In the genomic region with DNA sequence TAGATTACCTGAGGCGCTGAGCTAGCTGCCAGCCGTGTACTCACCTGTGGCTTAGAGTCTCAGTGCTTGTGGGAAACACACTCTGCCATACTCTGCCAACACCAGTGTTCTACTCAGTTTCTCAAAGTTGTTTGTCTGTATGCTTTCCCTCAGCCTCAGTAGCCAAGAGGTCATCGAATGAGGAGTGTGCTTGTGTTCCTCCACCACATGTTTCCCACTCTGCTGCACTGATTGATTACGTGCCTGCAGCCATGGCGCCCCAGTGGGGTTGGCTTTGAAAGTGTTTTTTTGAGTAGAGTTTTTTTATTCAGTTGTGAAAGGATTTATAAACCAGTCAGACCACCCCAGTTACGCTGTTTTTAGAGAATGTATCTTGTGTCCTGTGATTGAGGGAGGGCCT, we compare ENCODE assay signal across 19 mouse cellular contexts. TPM values are rescaled to one million over a fixed set of nuclear protein-coding genes. Genes with fewer than 3 reads are reported as not detected.
DNase-seq lines count a peak whose midpoint lies in the region; ATAC-seq and TF ChIP-seq lines count a peak whose summit lies in the region.
"Had no signal": no experiment of that assay in that cellular context is flagged by ENCODE, and none has a peak within 500 bp of the region (broad histone marks: within the 10 kb centered on the region; RNA-seq: fewer than 3 reads in every experiment).

No protein-coding gene starts in this region.

- WGBS in lung, postnatal 0 days, result 71% methylated on average over 6 of the region's 6 CpGs
- WGBS in lung, adult 2 months, result 76% methylated on average over 6 of the region's 6 CpGs

- peaks cover 26% of the 10 kb centered on the region for H3K36me3 ChIP-seq in lung, postnatal 0 days (ENCODE audit: insufficient read depth, low read length)

- no peaks in the 10 kb centered on the region for H3K27me3 ChIP-seq in lung, postnatal 0 days (replicated peaks; ENCODE audit: insufficient read depth, low read length)
- H3K27me3 ChIP-seq: forebrain, embryonic 15.5 days; heart, embryonic 13.5 days; kidney, embryonic 15.5 days; limb, embryonic 15.5 days; megakaryocyte, embryonic 14.5 days; midbrain, embryonic 13.5 days; Patski had no signal

- no peak for TF ChIP-seq POLR2A in lung, adult 2 months (IDR thresholded peaks at IDR 0.05; ENCODE audit: borderline replicate concordance, extremely low read depth, low read depth, low read length)

- H3K9me3 ChIP-seq in lung, postnatal 0 days (ENCODE audit: low read length), result no peaks in the 10 kb centered on the region
- H3K9me3 ChIP-seq: forebrain, embryonic 15.5 days; heart, embryonic 13.5 days; kidney, embryonic 15.5 days; limb, embryonic 10.5 days; limb, embryonic 15.5 days; megakaryocyte, embryonic 14.5 days; midbrain, embryonic 13.5 days had no signal

- no peak overlapping the region for H3K4me3 ChIP-seq in left cerebral cortex, adult 2 months
- H3K4me3 ChIP-seq in lung, postnatal 0 days (ENCODE audit: low read depth, low read length), result no peak overlapping the region
- no peak overlapping the region for H3K4me3 ChIP-seq in lung, adult 2 months (replicated peaks; ENCODE audit: extremely low read depth, low read depth, low read length)
- H3K4me3 ChIP-seq: forebrain, embryonic 15.5 days; heart, embryonic 13.5 days; kidney, embryonic 15.5 days; limb, embryonic 10.5 days; limb, embryonic 15.5 days; megakaryocyte, embryonic 14.5 days; midbrain, embryonic 13.5 days had no signal

- no peak overlapping the region for H3K9ac ChIP-seq in lung, postnatal 0 days (replicated peaks; ENCODE audit: low read depth)
- H3K9ac ChIP-seq: forebrain, embryonic 15.5 days; heart, embryonic 13.5 days; kidney, embryonic 15.5 days; limb, embryonic 15.5 days; liver, embryonic 14.5 days; midbrain, embryonic 13.5 days had no signal

- no peak for TF ChIP-seq CTCF in left cerebral cortex, adult 2 months (IDR thresholded peaks at IDR 0.05)
- TF ChIP-seq CTCF in lung, postnatal 0 days (IDR thresholded peaks at IDR 0.05), result no peak
- TF ChIP-seq CTCF in lung, adult 2 months (IDR thresholded peaks at IDR 0.05; ENCODE audit: insufficient read depth, low read length), result no peak

- ATAC-seq in lung, postnatal 0 days, result 0 out of 2 replicates have a peak, but pooled peaks have one; percentile 35
- no peak for ATAC-seq in monocyte, adult 5-6 weeks (replicated peaks; ENCODE audit: insufficient number of reproducible peaks, low FRiP score, low TSS enrichment, poor library complexity, severe bottlenecking)
- ATAC-seq: forebrain, embryonic 15.5 days; intestine, postnatal 0 days; midbrain, embryonic 13.5 days; Patski had no signal

- intact Hi-C loops in left cerebral cortex, adult 2 months (cut with DNase I), result no loop called here

- no peaks in the 10 kb centered on the region for H3K4me1 ChIP-seq in lung, postnatal 0 days (ENCODE audit: insufficient read depth, low read depth, low read length)
- H3K4me1 ChIP-seq in lung, adult 2 months (ENCODE audit: control insufficient read depth, insufficient read depth, low read length), result no peaks in the 10 kb centered on the region
- H3K4me1 ChIP-seq: kidney, embryonic 15.5 days; limb, embryonic 10.5 days; limb, embryonic 15.5 days; megakaryocyte, embryonic 14.5 days; midbrain, embryonic 13.5 days had no signal

- no peak overlapping the region for H3K4me2 ChIP-seq in lung, postnatal 0 days (replicated peaks; ENCODE audit: low read depth, low read length)
- H3K4me2 ChIP-seq: forebrain, embryonic 15.5 days; heart, embryonic 13.5 days; kidney, embryonic 15.5 days; limb, embryonic 15.5 days; midbrain, embryonic 13.5 days had no signal

- DNase-seq in heart, adult 11 months, result peak; percentile 45
- DNase-seq in heart, adult 8-10 months (ENCODE audit: low spot score), result no peak
- DNase-seq in left cerebral cortex, adult 2 months (ENCODE audit: extremely low spot score in 1 of 2, low spot score in 2 of 2), result no peak
- DNase-seq in left cerebral cortex, adult 11 months (ENCODE audit: low spot score), result no peak
- peak; percentile 12 for DNase-seq in lung, postnatal 0 days (ENCODE audit: low spot score)
- no peak for DNase-seq in lung, adult 2 months
- DNase-seq: cerebellum, adult 11 months; gastrocnemius, postnatal 25 days had no signal

- H3K27ac ChIP-seq in left cerebral cortex, adult 2 months, result peak overlapping the region; percentile 59; the same call in 1 of the 2 replicates
- no peak overlapping the region for H3K27ac ChIP-seq in lung, postnatal 0 days (ENCODE audit: low read length)
- H3K27ac ChIP-seq: forebrain, embryonic 15.5 days; heart, embryonic 13.5 days; kidney, embryonic 15.5 days; limb, embryonic 10.5 days; limb, embryonic 15.5 days; liver, embryonic 14.5 days had no signal

- TF ChIP-seq EP300 in lung, postnatal 0 days (IDR thresholded peaks at IDR 0.05), result no peak

RNA-seq across cellular contexts. Expression of a gene that starts 51.1 kb away (rescaled TPM):
- total RNA-seq in heart, adult 8-10 months (2022), result 100 to 1,000 TPM; 106 to 123 (median 114) TPM
- total RNA-seq in left cerebral cortex, adult 2 months (2021), result 100 to 1,000 TPM; 142 to 162 TPM
- polyA plus RNA-seq in lung, postnatal 0 days (2015; fragmentation: Nextera tagmentation; extraction: Ambion mirVana), result 102 and 116 TPM in 2 replicates
- 40.4 and 51.8 TPM in 2 replicates for polyA plus RNA-seq in lung, adult 2 months (2012; rRNA removed)
- 190 to 223 TPM (median 204 TPM) in 3 replicates for total RNA-seq in monocyte, adult 5-6 weeks (2017)

Comparison
In these comparisons a context has a peak if more than half of its experiments do, and no peak if none do; other contexts are left out.
1. DNase-seq: peak in heart, adult 11 months (single experiment) and lung, postnatal 0 days (single experiment); none in heart, adult 8-10 months (single experiment), left cerebral cortex, adult 2 months (0 of 2), left cerebral cortex, adult 11 months (single experiment) and lung, adult 2 months (single experiment).